Mouse (Mus musculus) liver, adult (tissue): ENCODE results near the gene H2afy2.

ENCODE experiments used
- GATA4 ChIP-seq: IDR thresholded peaks from 2 replicates; pipeline ENCODE4 v1.6.1; 2014; ENCODE audit warnings: mild to moderate bottlenecking, low read length; ENCODE audit not compliant: insufficient replicate concordance

Gene H2afy2

GRCm38 (mm10) chr10:61794971-61795370, 11.0 kb upstream of the H2afy2 start:
- no peak for TF ChIP-seq GATA4

- TF ChIP-seq GATA4, result no peak
Measured at GRCm38 (mm10) chr10:61793015-61793414, 9.1 kb upstream of the H2afy2 start.

- no peak for TF ChIP-seq GATA4
Measured at GRCm38 (mm10) chr10:61788499-61788898, 4.6 kb upstream of the H2afy2 start.

GRCm38 (mm10) chr10:61787541-61788313, 3.8 kb upstream of the H2afy2 start:
- no peak for TF ChIP-seq GATA4

GRCm38 (mm10) chr10:61784414-61784813, 467 bp upstream of the H2afy2 start:
- no peak for TF ChIP-seq GATA4

- no peak for TF ChIP-seq GATA4
Measured at GRCm38 (mm10) chr10:61782799-61783611, 942 bp downstream of the H2afy2 start.

- TF ChIP-seq GATA4, result no peak
Measured at GRCm38 (mm10) chr10:61781461-61782128, 2.4 kb downstream of the H2afy2 start.

- TF ChIP-seq GATA4, result no peak
Measured at GRCm38 (mm10) chr10:61766806-61767205, 17.1 kb downstream of the H2afy2 start.

GRCm38 (mm10) chr10:61765558-61765957, 18.4 kb downstream of the H2afy2 start:
- no peak for TF ChIP-seq GATA4

- TF ChIP-seq GATA4, result peak; percentile 27; the same call in 1 of the 2 replicates
Measured at GRCm38 (mm10) chr10:61764689-61765088, 19.3 kb downstream of the H2afy2 start.

- no peak for TF ChIP-seq GATA4
Measured at GRCm38 (mm10) chr10:61759869-61760268, 24.1 kb downstream of the H2afy2 start.

GRCm38 (mm10) chr10:61758904-61759303, 25.0 kb downstream of the H2afy2 start:
- no peak for TF ChIP-seq GATA4

GRCm38 (mm10) chr10:61757022-61757421, 26.9 kb downstream of the H2afy2 start:
- no peak for TF ChIP-seq GATA4

GRCm38 (mm10) chr10:61753071-61753470, 30.9 kb downstream of the H2afy2 start:
- no peak for TF ChIP-seq GATA4

GRCm38 (mm10) chr10:61751534-61752219, 32.3 kb downstream of the H2afy2 start:
- no peak for TF ChIP-seq GATA4
